Mouse (Mus musculus) ES-E14 (cell line): ENCODE data around the gene Cfap77.

ENCODE experiments used
- CHD2 ChIP-seq: IDR thresholded peaks from 2 replicates; pipeline ENCODE4 v1.6.1; 2014; ENCODE audit warnings: mild to moderate bottlenecking, low read depth, low read length, inconsistent platforms
- HCFC1 ChIP-seq: IDR thresholded peaks from 2 replicates; pipeline ENCODE4 v1.6.1; 2012; ENCODE audit warnings: low read length, inconsistent platforms, borderline replicate concordance; ENCODE audit not compliant: insufficient read depth
- MAFK ChIP-seq: IDR thresholded peaks from 2 replicates; pipeline ENCODE4 v1.6.1; 2014; ENCODE audit warnings: mild to moderate bottlenecking, low read depth, low read length, inconsistent platforms; ENCODE audit not compliant: insufficient read depth
- ZC3H11A ChIP-seq: IDR thresholded peaks from 2 replicates; pipeline ENCODE4 v1.6.1; 2012; ENCODE audit warnings: low read depth, mild to moderate bottlenecking, inconsistent platforms, low read length, borderline replicate concordance
- ZNF384 ChIP-seq: IDR thresholded peaks from 2 replicates; pipeline ENCODE4 v1.6.1; 2012; ENCODE audit warnings: low read depth, low read length, inconsistent platforms

- TF ChIP-seq CHD2 (no peak), HCFC1 (no peak), MAFK (no peak), ZNF384 (no peak), ZC3H11A (no peak)
Observed at GRCm38 (mm10) chr2:28909818-28910710, 144.8 kb downstream of the Cfap77 start.
